Mouse (Mus musculus) ES-E14 (cell line): Measurements from ENCODE around the gene Kat5. TPM values are rescaled to one million over a fixed set of nuclear protein-coding genes. Genes with fewer than 3 reads are reported as not detected.
A peak's percentile ranks its signal among the peaks of the same experiment; 100 is the strongest.

ENCODE experiments used
- DNase-seq: peaks from one replicate; pipeline ENCODE4 v3.0.0-alpha.2; 2013; ENCODE audit warnings: low read depth, low spot score
- H3K27ac ChIP-seq: 2 replicates; pipeline ENCODE4 v1.5.1; 2012; ENCODE audit warnings: low read depth, mild to moderate bottlenecking, low read length, moderate library complexity, mixed read lengths; ENCODE audit not compliant: poor library complexity, insufficient read depth, severe bottlenecking
- H3K36me3 ChIP-seq: 2 replicates; pipeline ENCODE4 v1.6.1; 2012; ENCODE audit warnings: mild to moderate bottlenecking, low read length, moderate library complexity, mixed read lengths; ENCODE audit not compliant: control insufficient read depth, poor library complexity, insufficient read depth, severe bottlenecking
- H3K4me1 ChIP-seq, 2 experiments: fragments of 150-350 bp in 1 of 2; sonication (generic) in 1 of 2; 2 replicates each; pipeline ENCODE4 v1.6.1; 2012; ENCODE audit warnings: low read length in 2 of 2, mild to moderate bottlenecking in 1 of 2, mixed read lengths in 1 of 2; ENCODE audit not compliant: control insufficient read depth in 2 of 2, insufficient read depth in 2 of 2, poor library complexity in 1 of 2
- H3K4me3 ChIP-seq, 2 experiments: fragments of 150-350 bp in 1 of 2; sonication (generic) in 1 of 2; 2 replicates each; pipeline ENCODE4 v1.5.1; 2012; ENCODE audit warnings: low read length in 2 of 2, low read depth in 1 of 2, mild to moderate bottlenecking in 1 of 2, mixed read lengths in 1 of 2; ENCODE audit not compliant: insufficient read depth in 1 of 2, poor library complexity in 1 of 2, severe bottlenecking in 1 of 2
- H3K9ac ChIP-seq: 2 replicates; pipeline ENCODE4 v1.6.1; 2012; ENCODE audit warnings: low read depth, mild to moderate bottlenecking, low read length, mixed read lengths; ENCODE audit not compliant: poor library complexity, insufficient read depth, severe bottlenecking
- H3K9me3 ChIP-seq: fragments of 150-350 bp; sonication (generic); 2 replicates; pipeline ENCODE4 v1.6.1; 2012; ENCODE audit warnings: low read depth, mild to moderate bottlenecking, low read length; ENCODE audit not compliant: control insufficient read depth, insufficient read depth
- CHD2 ChIP-seq: IDR thresholded peaks from 2 replicates; pipeline ENCODE4 v1.6.1; 2014; ENCODE audit warnings: mild to moderate bottlenecking, low read depth, low read length, inconsistent platforms
- HCFC1 ChIP-seq: IDR thresholded peaks from 2 replicates; pipeline ENCODE4 v1.6.1; 2012; ENCODE audit warnings: low read length, inconsistent platforms, borderline replicate concordance; ENCODE audit not compliant: insufficient read depth
- MAFK ChIP-seq: IDR thresholded peaks from 2 replicates; pipeline ENCODE4 v1.6.1; 2014; ENCODE audit warnings: mild to moderate bottlenecking, low read depth, low read length, inconsistent platforms; ENCODE audit not compliant: insufficient read depth
- ZC3H11A ChIP-seq: IDR thresholded peaks from 2 replicates; pipeline ENCODE4 v1.6.1; 2012; ENCODE audit warnings: low read depth, mild to moderate bottlenecking, inconsistent platforms, low read length, borderline replicate concordance
- ZNF384 ChIP-seq: IDR thresholded peaks from 2 replicates; pipeline ENCODE4 v1.6.1; 2012; ENCODE audit warnings: low read depth, low read length, inconsistent platforms
- in situ Hi-C, 2 experiments: fragments of 600-800 bp; cut with MboI; formaldehyde crosslinking; loops; one replicate each; pipeline ENCODE4 v1.15.1; 2025; ENCODE audit warnings: low sequenced_read_pairs in 2 of 2, inconsistent platforms in 1 of 2; ENCODE audit not compliant: unreplicated experiment in 2 of 2
- total RNA-seq: library from RNA; depleted of rRNA; stranded (reverse); fragments of 300-350 nt; gene quantifications from 2 replicates; pipeline ENCODE4 v1.2.3, GENCODE M21; 2012

The Kat5 gene
- total RNA-seq, 1 experiment = 52.2 TPM

DNA sequence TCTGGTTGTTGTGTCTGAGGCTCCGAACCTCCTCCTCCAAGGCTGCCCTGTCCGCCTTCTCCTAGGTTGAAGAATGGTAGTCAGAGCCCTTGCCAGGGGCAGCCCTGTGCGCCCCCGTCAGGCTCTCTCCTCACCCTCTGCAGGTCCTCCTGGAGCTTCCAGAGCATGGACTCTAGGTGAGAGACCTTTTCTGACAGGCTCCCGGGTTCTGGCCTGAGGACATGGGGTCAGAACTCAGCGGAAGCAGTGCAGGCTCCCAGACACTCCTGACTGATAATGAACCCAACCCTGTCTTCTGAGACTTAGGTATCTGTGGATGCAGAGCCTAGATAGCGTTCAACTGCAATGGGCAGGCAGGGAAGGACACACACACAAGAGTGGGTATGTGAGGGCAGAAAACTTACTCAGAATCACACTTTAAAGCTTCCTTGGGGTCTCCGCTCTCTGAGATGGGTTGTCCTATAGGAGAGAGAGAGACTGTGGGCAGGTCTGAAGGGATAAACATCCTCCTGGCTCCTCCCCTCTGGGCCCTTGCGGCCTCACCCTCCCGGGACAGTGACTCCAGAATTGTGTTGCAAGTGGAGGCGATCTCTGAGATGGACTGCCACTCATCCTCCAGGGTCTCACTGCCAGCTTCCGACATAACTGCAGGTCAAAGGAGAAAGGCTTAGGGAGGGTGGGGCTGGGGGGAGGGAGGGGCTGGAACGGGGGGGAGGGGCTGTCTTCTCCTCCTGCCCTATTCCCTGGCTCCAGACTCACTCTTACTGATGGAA lies 41.7 kb upstream of the Kat5 start:
- Histone ChIP-seq H3K9me3 (no peaks in the 10 kb centered on the region), H3K4me1 (peaks cover 2 to 23% of the 10 kb centered on the region in 2 experiments; a peak in 2 of 4 replicates), H3K4me3 (no peak overlapping the region), H3K36me3 (peaks cover 12% of the 10 kb centered on the region; the same call in 1 of the 2 replicates), H3K27ac (no peak overlapping the region), H3K9ac (no peak overlapping the region)
- TF ChIP-seq MAFK = no peak
- TF ChIP-seq ZNF384 = no peak
- no peak for TF ChIP-seq HCFC1
- no peak for TF ChIP-seq ZC3H11A
- TF ChIP-seq CHD2 = no peak
- in situ Hi-C loops = no loop called here
- no peak for DNase-seq

DNA sequence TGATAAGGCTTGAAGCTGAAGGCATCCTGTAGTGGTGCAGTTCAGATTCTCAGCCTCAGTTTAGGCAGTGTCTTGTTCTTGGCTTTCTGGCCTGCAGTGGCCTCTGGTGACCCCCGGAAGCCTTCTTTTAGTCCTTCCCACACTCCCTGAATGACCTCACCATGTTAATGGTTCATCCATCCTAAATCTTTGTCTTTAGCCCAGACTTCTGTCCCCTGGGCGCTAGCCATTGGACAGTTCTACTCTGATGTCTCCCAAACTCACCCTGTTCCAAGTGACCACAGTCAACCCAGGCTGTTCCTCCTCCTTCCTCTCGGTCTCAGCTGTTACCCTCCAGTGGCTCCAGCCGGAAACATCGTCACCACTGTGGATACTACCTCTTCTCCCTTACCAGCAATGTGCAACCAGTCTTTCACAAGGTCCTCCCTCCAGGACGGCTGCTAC lies 39.3 kb upstream of the Kat5 start:
- peak overlapping the region; percentile 22; the same call in 1 of the 2 replicates for H3K27ac ChIP-seq

DNA sequence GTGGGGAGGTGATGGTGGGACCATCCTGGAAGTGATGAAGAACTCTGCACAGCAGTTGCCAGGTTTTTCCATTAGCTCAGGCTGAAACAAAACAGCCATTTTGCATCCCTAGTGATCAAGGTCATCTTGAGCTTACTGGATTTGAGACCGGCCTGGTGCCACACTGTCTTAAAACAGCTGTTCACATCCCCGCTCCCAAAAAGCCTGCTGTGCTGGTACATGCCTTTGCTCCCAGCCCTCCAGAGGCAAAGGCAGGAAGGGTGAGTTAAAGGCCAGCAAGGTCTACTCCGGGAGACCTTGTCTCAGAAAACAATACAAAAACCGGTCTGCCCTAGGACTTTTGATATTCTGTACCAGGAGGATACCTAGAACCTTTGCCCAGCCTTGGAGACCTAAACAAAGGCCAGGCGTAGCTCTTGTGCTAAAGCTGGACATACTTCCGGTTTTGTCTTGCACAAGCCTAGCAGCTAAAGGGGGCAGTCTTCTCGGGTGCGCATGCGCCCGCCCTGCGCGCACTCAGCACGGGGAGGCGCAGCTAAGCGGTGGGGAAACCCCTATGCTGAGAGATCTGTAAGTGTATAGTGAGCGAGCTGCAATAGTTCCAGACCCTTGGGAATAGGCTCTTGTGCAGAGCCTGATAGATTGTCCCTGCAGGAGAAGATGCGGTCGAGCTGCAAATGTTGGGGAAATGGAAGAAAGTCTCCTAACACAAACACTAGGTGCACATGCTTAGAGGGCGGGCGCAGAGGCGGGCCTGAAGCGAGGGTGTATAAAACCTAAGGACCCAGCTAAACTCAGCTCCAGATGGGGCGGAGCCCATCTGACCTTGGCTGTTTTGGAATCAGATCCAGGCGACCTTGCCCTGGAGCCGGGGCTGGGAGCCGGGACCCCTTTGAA lies 38.6 kb upstream of the Kat5 start:
- no peak for TF ChIP-seq HCFC1
- TF ChIP-seq ZC3H11A = no peak
- TF ChIP-seq MAFK = no peak
- TF ChIP-seq CHD2 = no peak
- TF ChIP-seq ZNF384 = no peak
- in situ Hi-C loops = no loop called here
- H3K36me3 ChIP-seq = peaks cover 22% of the 10 kb centered on the region

More for the DNA sequence above, 39.3 kb upstream of the Kat5 start:
- in situ Hi-C loops = no loop called here
- no peak overlapping the region for H3K9ac ChIP-seq
- DNase-seq = no peak
- H3K4me3 ChIP-seq = peak overlapping the region in 1 of 2 experiments; percentile 49; a peak in 2 of 4 replicates
- H3K36me3 ChIP-seq = peaks cover 22% of the 10 kb centered on the region
- no peaks in the 10 kb centered on the region for H3K9me3 ChIP-seq
- peaks cover 2 to 19% of the 10 kb centered on the region in 2 experiments; a peak in 2 of 4 replicates for H3K4me1 ChIP-seq
- TF ChIP-seq HCFC1 (no peak), MAFK (no peak), ZNF384 (no peak), CHD2 (no peak), ZC3H11A (no peak)

DNA sequence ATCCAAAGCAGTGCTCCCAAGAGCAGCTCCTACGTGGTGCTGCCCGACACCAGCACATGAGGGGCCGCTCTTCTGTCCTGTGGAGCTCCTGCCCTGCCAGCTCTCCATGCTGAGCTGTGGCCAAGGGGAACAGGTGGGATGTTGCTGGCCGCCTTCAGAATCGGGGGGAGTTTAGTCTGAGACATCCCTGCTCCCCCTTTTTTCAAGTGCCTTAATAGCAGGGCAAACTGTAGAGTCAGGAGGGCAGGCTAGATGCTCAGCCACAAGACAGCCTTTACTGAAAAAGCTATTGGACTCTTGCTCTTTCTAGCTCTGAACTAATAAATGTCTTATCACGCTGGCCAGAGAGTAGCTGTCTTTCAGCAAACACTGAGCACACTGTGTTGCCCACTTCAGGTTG lies 37.8 kb upstream of the Kat5 start:
- peaks cover 22% of the 10 kb centered on the region for H3K36me3 ChIP-seq
- no peak overlapping the region for H3K4me3 ChIP-seq
- no peak for DNase-seq
- no peak overlapping the region for H3K9ac ChIP-seq
- in situ Hi-C loops = no loop called here
- H3K4me1 ChIP-seq = peaks cover 2 to 19% of the 10 kb centered on the region in 2 experiments; a peak in 2 of 4 replicates
- no peak overlapping the region for H3K27ac ChIP-seq
- H3K9me3 ChIP-seq = no peaks in the 10 kb centered on the region
- TF ChIP-seq HCFC1 = no peak

More for the DNA sequence above, 38.6 kb upstream of the Kat5 start:
- H3K27ac ChIP-seq = peak overlapping the region; percentile 22; the same call in 1 of the 2 replicates
- H3K9ac ChIP-seq = peak overlapping the region; percentile 60; the same call in 1 of the 2 replicates
- H3K9me3 ChIP-seq = no peaks in the 10 kb centered on the region
- peak; percentile 70 for DNase-seq
- H3K4me3 ChIP-seq = peak overlapping the region; percentile 20 to 49; a peak in 3 of 4 replicates
- peaks cover 2 to 19% of the 10 kb centered on the region in 2 experiments; a peak in 2 of 4 replicates for H3K4me1 ChIP-seq
